Mouse (Mus musculus) neural tube, embryonic 12.5 days (tissue): ENCODE results near the gene Tsc22d2. TPM values are rescaled to one million over a fixed set of nuclear protein-coding genes. Genes with fewer than 3 reads are reported as not detected.

Source experiments
- ATAC-seq: fragments of 200-750 bp; cut with Nextera tagmentation; 2 replicates; pipeline ENCODE4 v1.8.0; 2017; ENCODE audit warnings: low read depth, mild to moderate bottlenecking, moderate TSS enrichment, moderate library complexity; ENCODE audit not compliant: low FRiP score
- H3K27ac ChIP-seq: fragments of 300-500 bp; sonication (generic); 2 replicates; pipeline ENCODE4 v1.5.1; 2016
- H3K27me3 ChIP-seq: fragments of 300-500 bp; sonication (generic); replicated peaks from 2 replicates; pipeline ENCODE4 v1.6.1; 2016; ENCODE audit warnings: mild to moderate bottlenecking
- H3K36me3 ChIP-seq: fragments of 300-500 bp; sonication (generic); 2 replicates; pipeline ENCODE4 v1.6.1; 2016; ENCODE audit warnings: mild to moderate bottlenecking
- H3K4me1 ChIP-seq: fragments of 300-500 bp; sonication (generic); 2 replicates; pipeline ENCODE4 v1.6.1; 2016
- H3K4me2 ChIP-seq: fragments of 300-500 bp; sonication (generic); replicated peaks from 2 replicates; pipeline ENCODE4 v1.6.1; 2016; ENCODE audit warnings: mild to moderate bottlenecking
- H3K4me3 ChIP-seq: fragments of 300-500 bp; sonication (generic); 2 replicates; pipeline ENCODE4 v1.5.1; 2016
- H3K9ac ChIP-seq: fragments of 300-500 bp; sonication (generic); 2 replicates; pipeline ENCODE4 v1.6.1; 2016; ENCODE audit warnings: mild to moderate bottlenecking
- H3K9me3 ChIP-seq: fragments of 300-500 bp; sonication (generic); 2 replicates; pipeline ENCODE4 v1.6.1; 2016; ENCODE audit warnings: mild to moderate bottlenecking
- WGBS: fragments of 180-500 bp; shearing (Covaris S2); methylation state at CpG from one replicate; pipeline ENCODE4 v1.1.7; 2016; 5-methylcytosine and 5-hydroxymethylcytosine counted together
- polyA plus RNA-seq: library from polyadenylated mRNA; unstranded; fragments of >200 nt; fragmentation: Nextera tagmentation; extraction: Ambion mirVana; gene quantifications from 2 replicates; pipeline ENCODE4 v1.2.1, GENCODE M21; 2016

Gene Tsc22d2
- polyA plus RNA-seq, 1 experiment from 2014 or later = 15.4 TPM

DNA sequence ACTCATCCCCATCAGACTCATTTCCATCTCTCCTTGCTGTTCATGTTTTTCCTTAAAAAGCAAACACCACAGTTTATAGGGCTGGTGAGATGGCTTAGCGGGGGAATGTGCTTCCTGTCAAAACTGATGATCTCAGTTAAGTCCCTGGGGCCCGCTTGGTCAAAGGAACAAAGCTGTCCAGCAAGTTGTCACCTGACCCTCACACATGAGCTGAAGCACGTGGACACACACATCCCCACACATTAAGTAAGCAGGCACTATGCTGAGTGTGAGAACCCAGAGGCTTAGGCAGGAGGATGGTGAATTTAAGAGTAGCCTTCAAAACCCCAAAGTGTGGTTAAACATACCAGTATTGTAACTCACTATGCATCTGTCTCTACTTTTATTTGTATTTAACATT is 14.6 kb upstream of the Tsc22d2 start:
- Histone ChIP-seq H3K27me3 (no peaks in the 10 kb centered on the region), H3K9me3 (no peaks in the 10 kb centered on the region), H3K4me3 (no peak overlapping the region), H3K36me3 (no peaks in the 10 kb centered on the region), H3K4me1 (no peaks in the 10 kb centered on the region), H3K9ac (no peak overlapping the region), H3K27ac (no peak overlapping the region), H3K4me2 (no peak overlapping the region)
- 70% methylated on average over 3 of the region's 3 CpGs for WGBS
- no peak for ATAC-seq

GRCm38 (mm10) chr3:58411669-58412068 is 2.8 kb upstream of the Tsc22d2 start:
- no peaks in the 10 kb centered on the region for H3K36me3 ChIP-seq
- H3K9me3 ChIP-seq = no peaks in the 10 kb centered on the region
- H3K27ac ChIP-seq = no peak overlapping the region
- H3K4me2 ChIP-seq = no peak overlapping the region
- H3K4me3 ChIP-seq = no peak overlapping the region
- no peaks in the 10 kb centered on the region for H3K27me3 ChIP-seq
- no peaks in the 10 kb centered on the region for H3K4me1 ChIP-seq
- H3K9ac ChIP-seq = no peak overlapping the region
- ATAC-seq = no peak

DNA sequence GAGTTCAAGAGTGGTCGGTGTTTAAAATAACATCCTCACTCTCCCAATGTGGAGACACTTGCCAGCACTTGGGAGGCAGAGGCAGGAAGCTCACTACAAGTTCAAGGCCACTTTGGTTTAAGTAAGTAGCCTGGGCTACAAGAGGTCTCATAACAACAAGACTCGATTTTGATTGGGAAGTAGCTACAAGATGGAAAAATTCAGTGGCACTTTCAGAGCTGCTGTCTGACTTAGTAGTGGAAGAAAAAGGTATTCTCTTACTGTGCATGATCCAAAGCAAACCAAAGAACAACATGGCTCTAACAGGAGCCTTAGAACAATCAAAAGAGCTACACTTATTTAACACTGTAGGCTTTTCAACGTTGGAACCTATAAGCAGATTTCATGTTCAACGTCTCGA is 844 bp upstream of the Tsc22d2 start:
- Histone ChIP-seq H3K4me3 (no peak overlapping the region; the same call in 1 of the 2 replicates), H3K4me2 (peak overlapping the region; percentile 98), H3K27me3 (no peaks in the 10 kb centered on the region), H3K9me3 (no peaks in the 10 kb centered on the region), H3K27ac (no peak overlapping the region), H3K9ac (no peak overlapping the region), H3K4me1 (peaks cover 4% of the 10 kb centered on the region; the same call in 1 of the 2 replicates), H3K36me3 (no peaks in the 10 kb centered on the region)
- 59% methylated on average over 5 of the region's 5 CpGs for WGBS
- no peak for ATAC-seq

- WGBS = under 1% methylated on average over 107 of the region's 113 CpGs
- no peaks in the 10 kb centered on the region for H3K36me3 ChIP-seq
- peak overlapping the region; percentile 98 for H3K9ac ChIP-seq
- H3K4me3 ChIP-seq = peak overlapping the region; percentile 99
- H3K27ac ChIP-seq = peak overlapping the region; percentile 98
- H3K4me1 ChIP-seq = peaks cover 12% of the 10 kb centered on the region
- ATAC-seq = peak; percentile 55
- no peaks in the 10 kb centered on the region for H3K27me3 ChIP-seq
- peak overlapping the region; percentile 98 for H3K4me2 ChIP-seq
- H3K9me3 ChIP-seq = no peaks in the 10 kb centered on the region
These were observed 720 bp downstream of the Tsc22d2 start for GRCm38 (mm10) chr3:58414986-58415883.

- Histone ChIP-seq H3K27ac (peak overlapping the region; percentile 98), H3K4me3 (peak overlapping the region; percentile 99), H3K9me3 (no peaks in the 10 kb centered on the region), H3K4me2 (peak overlapping the region; percentile 98), H3K36me3 (no peaks in the 10 kb centered on the region), H3K9ac (peak overlapping the region; percentile 98), H3K4me1 (peaks cover 14% of the 10 kb centered on the region), H3K27me3 (no peaks in the 10 kb centered on the region)
- ATAC-seq = peak; percentile 75
- WGBS = under 1% methylated on average over 85 of the region's 85 CpGs
These were observed 1.6 kb downstream of the Tsc22d2 start for GRCm38 (mm10) chr3:58415884-58416725.

GRCm38 (mm10) chr3:58416726-58417437 is 2.4 kb downstream of the Tsc22d2 start:
- Histone ChIP-seq H3K4me3 (peak overlapping the region; percentile 99), H3K9me3 (no peaks in the 10 kb centered on the region), H3K27ac (peak overlapping the region; percentile 98), H3K9ac (peak overlapping the region; percentile 98), H3K36me3 (no peaks in the 10 kb centered on the region), H3K4me1 (peaks cover 14% of the 10 kb centered on the region), H3K4me2 (peak overlapping the region; percentile 98), H3K27me3 (no peaks in the 10 kb centered on the region)
- WGBS = under 1% methylated on average over 39 of the region's 39 CpGs
- peak; percentile 56 for ATAC-seq

GRCm38 (mm10) chr3:58418724-58419705 is 4.5 kb downstream of the Tsc22d2 start:
- no peaks in the 10 kb centered on the region for H3K36me3 ChIP-seq
- no peaks in the 10 kb centered on the region for H3K9me3 ChIP-seq
- peak overlapping the region; percentile 98 for H3K4me2 ChIP-seq
- no peaks in the 10 kb centered on the region for H3K27me3 ChIP-seq
- H3K4me3 ChIP-seq = peak overlapping the region; percentile 32
- no peak overlapping the region for H3K27ac ChIP-seq
- peaks cover 14% of the 10 kb centered on the region for H3K4me1 ChIP-seq
- WGBS = 50% methylated on average over 5 of the region's 5 CpGs
- ATAC-seq = no peak
- no peak overlapping the region for H3K9ac ChIP-seq

GRCm38 (mm10) chr3:58428861-58429260 is 14.3 kb downstream of the Tsc22d2 start:
- no peaks in the 10 kb centered on the region for H3K36me3 ChIP-seq
- no peak overlapping the region for H3K4me3 ChIP-seq
- ATAC-seq = no peak
- no peak overlapping the region for H3K27ac ChIP-seq
- H3K4me2 ChIP-seq = no peak overlapping the region
- WGBS = 91% methylated on average over 1 of the region's 1 CpGs
- no peaks in the 10 kb centered on the region for H3K27me3 ChIP-seq
- H3K4me1 ChIP-seq = no peaks in the 10 kb centered on the region
- no peak overlapping the region for H3K9ac ChIP-seq
- no peaks in the 10 kb centered on the region for H3K9me3 ChIP-seq

GRCm38 (mm10) chr3:58434414-58434813 is 19.9 kb downstream of the Tsc22d2 start:
- Histone ChIP-seq H3K36me3 (peaks cover 5% of the 10 kb centered on the region; the same call in 1 of the 2 replicates), H3K9me3 (no peaks in the 10 kb centered on the region), H3K4me2 (no peak overlapping the region), H3K4me3 (no peak overlapping the region), H3K4me1 (no peaks in the 10 kb centered on the region), H3K9ac (no peak overlapping the region), H3K27me3 (no peaks in the 10 kb centered on the region), H3K27ac (no peak overlapping the region)
- no peak for ATAC-seq
- WGBS = 98% methylated on average over 2 of the region's 2 CpGs

DNA sequence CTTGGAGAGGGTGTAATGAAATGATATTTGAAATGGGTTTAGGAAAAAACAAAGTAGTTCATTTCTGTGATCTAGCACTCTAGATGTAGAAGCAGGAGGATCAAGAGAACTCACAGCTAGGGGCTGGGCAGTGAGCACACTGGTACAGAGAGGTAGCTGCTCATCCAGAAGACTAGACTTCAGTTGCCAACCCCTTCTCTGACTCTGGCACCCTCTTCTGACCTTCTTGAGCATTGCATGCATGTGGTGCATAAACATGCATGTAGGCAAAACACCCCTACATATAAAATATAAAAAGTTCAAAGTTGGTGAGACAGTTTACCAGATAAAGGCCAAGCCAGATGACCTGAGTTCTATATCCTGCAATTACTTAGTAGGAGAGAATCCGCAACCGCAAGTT is 33.7 kb downstream of the Tsc22d2 start:
- H3K27me3 ChIP-seq = no peaks in the 10 kb centered on the region
- no peaks in the 10 kb centered on the region for H3K36me3 ChIP-seq
- H3K9me3 ChIP-seq = no peaks in the 10 kb centered on the region

DNA sequence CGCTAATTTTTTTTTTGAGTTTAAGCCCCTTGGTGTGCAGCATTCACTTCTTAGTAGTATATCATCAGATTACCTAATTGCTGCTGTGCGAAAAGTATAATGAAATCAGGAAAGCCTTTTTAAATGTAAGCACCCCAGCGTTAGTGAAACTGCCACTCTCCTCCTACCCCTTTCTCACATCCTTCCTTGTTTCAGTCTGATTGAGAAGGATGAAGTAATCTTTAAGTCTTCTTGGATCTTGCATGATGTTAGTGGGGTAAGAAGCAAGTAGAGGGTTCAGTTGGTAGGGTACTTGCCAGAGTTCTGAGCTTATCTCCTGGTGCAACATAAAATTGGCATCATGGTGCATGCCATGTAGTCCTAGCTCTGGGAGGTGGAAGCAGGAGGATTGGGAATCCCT is 35.0 kb downstream of the Tsc22d2 start:
- no peak overlapping the region for H3K9ac ChIP-seq
- no peaks in the 10 kb centered on the region for H3K9me3 ChIP-seq
- H3K27me3 ChIP-seq = no peaks in the 10 kb centered on the region
- H3K4me2 ChIP-seq = no peak overlapping the region
- no peak overlapping the region for H3K27ac ChIP-seq
- no peak for ATAC-seq
- WGBS = 95% methylated on average over 3 of the region's 3 CpGs
- no peaks in the 10 kb centered on the region for H3K36me3 ChIP-seq
- H3K4me1 ChIP-seq = no peaks in the 10 kb centered on the region
- no peak overlapping the region for H3K4me3 ChIP-seq

More for the DNA sequence above, 33.7 kb downstream of the Tsc22d2 start:
- H3K4me1 ChIP-seq = no peaks in the 10 kb centered on the region
- no peak overlapping the region for H3K27ac ChIP-seq
- 99% methylated on average over 2 of the region's 2 CpGs for WGBS
- no peak overlapping the region for H3K9ac ChIP-seq
- H3K4me3 ChIP-seq = no peak overlapping the region
- H3K4me2 ChIP-seq = no peak overlapping the region
- no peak for ATAC-seq
